Mouse (Mus musculus) MEL (cell line): Measurements from ENCODE around the gene Nptn. TPM values are rescaled to one million over a fixed set of nuclear protein-coding genes. Genes with fewer than 3 reads are reported as not detected.

Source experiments
- DNase-seq: peaks from one replicate; pipeline ENCODE4 v3.0.0; 2011; ENCODE audit warnings: low read depth, low spot score
- H3K27ac ChIP-seq: 2 replicates; pipeline ENCODE4 v1.5.1; 2012; ENCODE audit warnings: low read depth, mild to moderate bottlenecking, control low read depth, low read length, moderate library complexity; ENCODE audit not compliant: control insufficient read depth
- H3K27me3 ChIP-seq, 2 experiments: fragments of 150-350 bp in 1 of 2; sonication (generic) in 1 of 2; 2 replicates each; pipeline ENCODE4 v1.6.1; 2012; ENCODE audit warnings: low read length in 2 of 2, mild to moderate bottlenecking in 2 of 2, improper control_type of control experiment in 1 of 2, moderate library complexity in 1 of 2; ENCODE audit not compliant: insufficient read depth in 2 of 2, control insufficient read depth in 1 of 2
- H3K36me3 ChIP-seq, 2 experiments: 2 replicates each; pipeline ENCODE4 v1.6.1; 2012 to 2014; ENCODE audit warnings: low read length in 2 of 2, improper control_type of control experiment in 1 of 2, inconsistent platforms in 1 of 2, mild to moderate bottlenecking in 1 of 2; ENCODE audit not compliant: insufficient read depth in 2 of 2, control insufficient read depth in 1 of 2
- H3K4me1 ChIP-seq, 2 experiments: fragments of 150-350 bp in 1 of 2; sonication (generic) in 1 of 2; 2 replicates each; pipeline ENCODE4 v1.6.1; 2012; ENCODE audit warnings: low read length in 2 of 2, improper control_type of control experiment in 1 of 2, mild to moderate bottlenecking in 1 of 2; ENCODE audit not compliant: insufficient read depth in 2 of 2, control insufficient read depth in 1 of 2
- H3K4me3 ChIP-seq, 2 experiments: fragments of 150-350 bp in 1 of 2; sonication (generic) in 1 of 2; 2 replicates each; pipeline ENCODE4 v1.5.1; 2012; ENCODE audit warnings: low read depth in 2 of 2, low read length in 2 of 2, mild to moderate bottlenecking in 2 of 2, moderate library complexity in 2 of 2, control low read depth in 1 of 2, improper control_type of control experiment in 1 of 2; ENCODE audit not compliant: control insufficient read depth in 1 of 2, insufficient read depth in 1 of 2
- H3K79me2 ChIP-seq: 2 replicates; pipeline ENCODE4 v1.6.1; 2012; ENCODE audit warnings: mild to moderate bottlenecking, low read length, moderate library complexity; ENCODE audit not compliant: control insufficient read depth, poor library complexity, insufficient read depth
- H3K9ac ChIP-seq: 2 replicates; pipeline ENCODE4 v1.6.1; 2012; ENCODE audit warnings: low read depth, mild to moderate bottlenecking, control low read depth, low read length, moderate library complexity; ENCODE audit not compliant: control insufficient read depth, poor library complexity, severe bottlenecking
- H3K9me3 ChIP-seq: fragments of 150-350 bp; sonication (generic); replicated peaks from 2 replicates; pipeline ENCODE4 v1.6.1; 2012; ENCODE audit warnings: mild to moderate bottlenecking, low read length, improper control_type of control experiment, moderate library complexity; ENCODE audit not compliant: insufficient read depth
- CTCF ChIP-seq, 3 experiments: IDR thresholded peaks in 2 of 3; conservative IDR thresholded peaks in 1 of 3; 2 replicates each; pipeline ENCODE4 v1.5.1; 2011 to 2012; ENCODE audit warnings: low read length in 3 of 3, low read depth in 2 of 3, mild to moderate bottlenecking in 2 of 3, improper control_type of control experiment in 1 of 3, inconsistent platforms in 1 of 3, mixed read lengths in 1 of 3, moderate library complexity in 1 of 3; ENCODE audit not compliant: control insufficient read depth in 1 of 3, insufficient read depth in 1 of 3, poor library complexity in 1 of 3, severe bottlenecking in 1 of 3
- EP300 ChIP-seq, 2 experiments: IDR thresholded peaks; 2 replicates each; pipeline ENCODE4 v1.6.1; 2011; ENCODE audit warnings: improper control_type of control experiment in 2 of 2, low read length in 2 of 2, low read depth in 1 of 2, mild to moderate bottlenecking in 1 of 2
- MYB ChIP-seq: IDR thresholded peaks from 2 replicates; pipeline ENCODE4 v1.6.1; 2011; ENCODE audit warnings: mild to moderate bottlenecking, low read depth, low read length, improper control_type of control experiment
- SMC3 ChIP-seq: IDR thresholded peaks from 2 replicates; pipeline ENCODE4 v1.6.1; 2011; ENCODE audit warnings: low read depth, low read length, improper control_type of control experiment
- TAL1 ChIP-seq: IDR thresholded peaks from 2 replicates; pipeline ENCODE4 v1.6.1; 2012; ENCODE audit warnings: mild to moderate bottlenecking, inconsistent platforms, low read length, moderate library complexity, mixed read lengths
- TBP ChIP-seq: IDR thresholded peaks from 2 replicates; pipeline ENCODE4 v1.8.0; 2011; ENCODE audit warnings: low read depth, low read length, improper control_type of control experiment
- TCF12 ChIP-seq: IDR thresholded peaks from 2 replicates; pipeline ENCODE4 v1.6.1; 2014; ENCODE audit warnings: low read depth, mild to moderate bottlenecking, inconsistent platforms, low read length, improper control_type of control experiment, moderate library complexity
- UBTF ChIP-seq: IDR thresholded peaks from 2 replicates; pipeline ENCODE4 v1.6.1; 2012; ENCODE audit warnings: low read depth, mild to moderate bottlenecking, inconsistent platforms, low read length, improper control_type of control experiment, moderate library complexity, borderline replicate concordance; ENCODE audit not compliant: insufficient read depth
- polyA plus RNA-seq, 2 experiments: library from polyadenylated mRNA; stranded (reverse) in 1 of 2; unstranded in 1 of 2; fragments of >175 nt in 1 of 2; fragments of >200 nt in 1 of 2; gene quantifications; 2 replicates each; pipeline versions ENCODE4 v1.2.1 to v1.2.4; 2012; ENCODE audit warnings: low replicate concordance in 2 of 2, low read depth in 1 of 2; ENCODE audit not compliant: insufficient read length in 2 of 2, insufficient read depth in 1 of 2, missing spikeins in 1 of 2
- total RNA-seq: library from RNA; depleted of rRNA; stranded (reverse); fragments of 300-350 nt; gene quantifications from 2 replicates; pipeline ENCODE4 v1.2.3, GENCODE M21; 2012

The Nptn gene
- total and polyA plus RNA-seq, 3 experiments: 71.4 to 199 TPM; not detected in 1

DNA sequence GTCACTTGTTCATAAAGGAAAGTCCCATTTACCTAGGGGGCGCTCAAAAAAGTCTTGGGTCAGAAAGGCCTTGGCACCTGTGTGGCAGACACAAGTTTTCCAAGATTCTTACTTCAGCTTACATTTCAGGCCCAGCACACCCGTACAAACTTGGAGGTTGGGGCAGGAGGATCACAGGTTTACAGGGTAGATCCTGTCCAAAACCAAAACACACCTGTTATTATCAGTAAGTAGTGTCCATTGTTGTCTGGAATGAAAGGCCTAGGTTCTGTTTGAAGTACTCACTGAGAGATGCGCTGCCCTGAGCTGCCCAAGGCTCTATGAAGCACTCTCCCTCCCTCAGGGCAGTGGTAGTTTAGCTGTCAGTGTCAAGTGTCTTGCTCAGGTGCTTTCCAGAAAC, 77.3 kb downstream of the Nptn start:
- H3K9ac ChIP-seq: no peak overlapping the region
- no peak overlapping the region for H3K4me3 ChIP-seq
- no peaks in the 10 kb centered on the region for H3K79me2 ChIP-seq
- no peak for DNase-seq
- H3K27ac ChIP-seq: peak overlapping the region; percentile 86
- no peaks in the 10 kb centered on the region for H3K27me3 ChIP-seq
- no peaks in the 10 kb centered on the region for H3K9me3 ChIP-seq
- H3K36me3 ChIP-seq: peaks cover 14 to 51% of the 10 kb centered on the region in 2 experiments
- TF ChIP-seq CTCF (IDR thresholded peaks at IDR 0.05 in 2 of 3, conservative IDR thresholded peaks at IDR 0.05 in 1 of 3; ENCODE audit: control insufficient read depth in 1 of 3, insufficient read depth in 1 of 3, low read depth in 2 of 3, low read length in 3 of 3, poor library complexity in 1 of 3, severe bottlenecking in 1 of 3) (peak in 2 of 3 experiments; percentile 8 to 14; a peak in 1 of 6 replicates), UBTF (no peak)
- H3K4me1 ChIP-seq: peaks cover 43 to 52% of the 10 kb centered on the region in 2 experiments

- H3K4me1 ChIP-seq: peaks cover 43 to 52% of the 10 kb centered on the region in 2 experiments
- TF ChIP-seq TAL1 (peak; percentile 17; the same call in 1 of the 2 replicates), TCF12 (peak; percentile 41; the same call in 1 of the 2 replicates), TBP (peak; percentile 51; the same call in 1 of the 2 replicates), EP300 (IDR thresholded peaks at IDR 0.05; ENCODE audit: low read depth in 1 of 2, low read length in 2 of 2) (0 out of 4 replicates have a peak, but pooled peaks of 1 of the 2 experiments have one; percentile 17), MYB (no peak)
- H3K9ac ChIP-seq: no peak overlapping the region
- no peaks in the 10 kb centered on the region for H3K27me3 ChIP-seq
- peaks cover 16 to 51% of the 10 kb centered on the region in 2 experiments for H3K36me3 ChIP-seq
- H3K9me3 ChIP-seq: no peaks in the 10 kb centered on the region
- no peak overlapping the region; the same call in 1 of the 2 replicates for H3K27ac ChIP-seq
- no peaks in the 10 kb centered on the region for H3K79me2 ChIP-seq
- peak; percentile 26 for DNase-seq
- no peak overlapping the region for H3K4me3 ChIP-seq
These were observed 77.9 kb downstream of the Nptn start for GRCm38 (mm10) chr9:58659989-58660388.

GRCm38 (mm10) chr9:58660673-58661072, 78.6 kb downstream of the Nptn start:
- Histone ChIP-seq H3K9ac (no peak overlapping the region), H3K27me3 (no peaks in the 10 kb centered on the region), H3K9me3 (no peaks in the 10 kb centered on the region), H3K27ac (no peak overlapping the region), H3K4me3 (no peak overlapping the region), H3K4me1 (peaks cover 43 to 52% of the 10 kb centered on the region in 2 experiments), H3K79me2 (no peaks in the 10 kb centered on the region), H3K36me3 (peaks cover 14 to 51% of the 10 kb centered on the region in 2 experiments)
- no peak for TF ChIP-seq SMC3
- TF ChIP-seq UBTF: no peak
- no peak for DNase-seq
